Mouse (Mus musculus) heart, embryonic 12.5 days (tissue): Measurements from ENCODE around the gene Pelp1. TPM values are rescaled to one million over a fixed set of nuclear protein-coding genes. Genes with fewer than 3 reads are reported as not detected.
"Not testable (repeated sequence)": the region's sequence is repeated elsewhere in the genome, so short reads cannot be mapped to it uniquely, and the experiment has no call there.

Experiments used
- ATAC-seq: fragments of 200-750 bp; cut with Nextera tagmentation; 2 replicates; pipeline ENCODE4 v1.8.0; 2017; ENCODE audit warnings: moderate TSS enrichment, moderate library complexity; ENCODE audit not compliant: insufficient number of reproducible peaks, low FRiP score
- H3K27ac ChIP-seq: fragments of 300-500 bp; sonication (generic); 2 replicates; pipeline ENCODE4 v1.5.1; 2016; ENCODE audit warnings: mild to moderate bottlenecking, moderate library complexity; ENCODE audit not compliant: poor library complexity, severe bottlenecking
- H3K27me3 ChIP-seq: fragments of 300-500 bp; sonication (generic); replicated peaks from 2 replicates; pipeline ENCODE4 v1.6.1; 2016; ENCODE audit warnings: mild to moderate bottlenecking, moderate library complexity
- H3K36me3 ChIP-seq: fragments of 300-500 bp; sonication (generic); 2 replicates; pipeline ENCODE4 v1.6.1; 2016; ENCODE audit warnings: mild to moderate bottlenecking, moderate library complexity
- H3K4me1 ChIP-seq: fragments of 300-500 bp; sonication (generic); replicated peaks from 2 replicates; pipeline ENCODE4 v1.6.1; 2016; ENCODE audit warnings: mild to moderate bottlenecking
- H3K4me2 ChIP-seq: fragments of 300-500 bp; sonication (generic); 2 replicates; pipeline ENCODE4 v1.6.1; 2016; ENCODE audit warnings: mild to moderate bottlenecking, moderate library complexity
- H3K4me3 ChIP-seq: fragments of 300-500 bp; sonication (generic); 2 replicates; pipeline ENCODE4 v1.5.1; 2016; ENCODE audit warnings: mild to moderate bottlenecking
- H3K9ac ChIP-seq: fragments of 300-500 bp; sonication (generic); 2 replicates; pipeline ENCODE4 v1.6.1; 2016; ENCODE audit warnings: mild to moderate bottlenecking, moderate library complexity
- H3K9me3 ChIP-seq: fragments of 300-500 bp; sonication (generic); replicated peaks from 2 replicates; pipeline ENCODE4 v1.6.1; 2016; ENCODE audit warnings: mild to moderate bottlenecking, moderate library complexity
- WGBS: fragments of 180-500 bp; shearing (Covaris S2); methylation state at CpG from one replicate; pipeline ENCODE4 v1.1.7; 2016; 5-methylcytosine and 5-hydroxymethylcytosine counted together
- microRNA-seq: library from miRNA; unstranded; fragments of <30 nt; microRNA quantifications from one replicate; pipeline ENCODE4, GENCODE M21; 2017
- polyA plus RNA-seq: library from polyadenylated mRNA; unstranded; fragments of >200 nt; fragmentation: Nextera tagmentation; extraction: Ambion mirVana; gene quantifications from 2 replicates; pipeline ENCODE4 v1.2.1, GENCODE M21; 2016

The Pelp1 gene
- polyA plus RNA-seq, 1 experiment from 2014 or later, result 28.4 TPM

DNA sequence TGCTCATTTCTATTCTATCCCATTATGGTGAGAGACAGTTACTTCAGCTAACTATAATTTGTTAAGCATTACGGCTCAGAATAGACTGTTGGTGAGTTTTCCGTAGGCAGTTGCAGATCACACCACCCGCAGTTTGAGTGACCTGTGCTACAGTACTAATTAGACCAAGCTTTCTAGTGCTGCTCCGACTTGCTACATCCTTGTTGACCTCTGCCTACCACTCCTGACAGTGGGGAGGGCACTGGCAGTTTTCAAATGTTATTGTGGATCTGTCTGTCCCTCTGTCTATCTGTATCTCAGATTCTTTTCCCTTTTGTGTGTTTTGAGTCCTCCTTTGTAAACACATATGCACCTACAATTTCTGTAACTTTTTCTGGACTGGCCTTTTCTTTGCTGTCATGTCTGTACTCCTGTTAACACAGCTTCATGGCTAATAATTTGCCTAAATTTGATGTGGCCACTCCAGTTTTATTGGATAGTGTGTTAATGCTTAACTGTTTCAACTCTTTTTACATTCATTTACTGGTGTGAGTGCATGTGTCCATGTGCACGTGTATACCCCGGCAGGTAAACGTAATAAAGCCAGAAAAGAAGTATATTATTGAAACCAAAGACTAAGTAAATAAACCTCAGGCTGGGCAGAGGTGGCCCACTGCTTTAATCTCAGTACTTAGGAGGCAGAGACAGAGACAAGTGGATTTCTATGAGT, 36.8 kb downstream of the Pelp1 start:
- WGBS, result 78% methylated on average over 7 of the region's 7 CpGs

DNA sequence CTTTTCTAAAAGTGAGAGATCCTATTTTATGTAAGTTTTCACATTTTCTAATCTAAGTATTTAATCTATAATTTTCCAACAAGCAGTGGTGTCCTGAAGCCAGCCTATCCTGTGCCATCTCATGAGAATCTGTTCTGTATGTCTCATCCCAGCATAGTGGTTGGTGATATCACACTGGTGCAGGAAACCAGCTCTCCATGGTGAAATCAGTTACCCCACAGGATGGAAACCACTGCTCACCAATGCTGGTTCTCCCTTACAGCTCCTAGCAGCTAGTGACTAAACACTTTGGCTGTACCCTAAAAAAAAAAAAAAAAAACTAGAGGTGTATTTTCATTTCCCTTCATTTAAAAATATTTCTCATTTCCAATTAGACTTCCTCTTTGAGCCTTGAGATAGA, 37.4 kb downstream of the Pelp1 start:
- no peak for ATAC-seq
- Histone ChIP-seq H3K9me3 (no peaks in the 10 kb centered on the region), H3K27me3 (peaks cover 9% of the 10 kb centered on the region; the same call in 1 of the 2 replicates), H3K4me2 (no peak overlapping the region), H3K4me3 (no peak overlapping the region), H3K4me1 (no peaks in the 10 kb centered on the region), H3K9ac (no peak overlapping the region), H3K27ac (no peak overlapping the region), H3K36me3 (no peaks in the 10 kb centered on the region)

More for the DNA sequence above, 36.8 kb downstream of the Pelp1 start:
- Histone ChIP-seq H3K9ac (no peak overlapping the region), H3K4me1 (no peaks in the 10 kb centered on the region), H3K36me3 (no peaks in the 10 kb centered on the region), H3K9me3 (no peaks in the 10 kb centered on the region), H3K4me3 (no peak overlapping the region), H3K27me3 (peaks cover 9% of the 10 kb centered on the region; the same call in 1 of the 2 replicates), H3K27ac (no peak overlapping the region), H3K4me2 (no peak overlapping the region)
- no peak for ATAC-seq

DNA sequence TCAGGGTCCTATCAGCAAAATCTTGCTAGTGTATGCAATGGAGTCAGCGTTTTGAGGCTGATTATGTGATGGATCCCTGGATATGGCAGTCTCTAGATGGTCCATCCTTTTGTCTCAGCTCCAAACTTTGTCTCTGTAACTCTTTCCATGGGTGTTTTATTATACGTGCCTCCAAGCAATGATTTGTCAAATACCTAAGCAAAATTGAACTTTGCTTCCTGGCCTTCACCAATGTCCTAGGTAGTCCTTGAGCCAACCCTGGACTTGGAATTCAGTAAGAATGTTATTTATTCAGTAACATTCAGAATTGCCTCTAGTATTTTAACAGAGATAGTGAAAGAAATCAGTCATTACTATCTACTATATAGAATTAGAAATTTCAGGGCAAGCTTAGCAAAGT, 41.2 kb downstream of the Pelp1 start:
- not testable (repeated sequence) for H3K27ac ChIP-seq, H3K9ac ChIP-seq, H3K4me2 ChIP-seq, H3K4me1 ChIP-seq, H3K4me3 ChIP-seq, H3K36me3 ChIP-seq, H3K9me3 ChIP-seq, ATAC-seq, H3K27me3 ChIP-seq
- 68% methylated on average over 2 of the region's 2 CpGs for WGBS

DNA sequence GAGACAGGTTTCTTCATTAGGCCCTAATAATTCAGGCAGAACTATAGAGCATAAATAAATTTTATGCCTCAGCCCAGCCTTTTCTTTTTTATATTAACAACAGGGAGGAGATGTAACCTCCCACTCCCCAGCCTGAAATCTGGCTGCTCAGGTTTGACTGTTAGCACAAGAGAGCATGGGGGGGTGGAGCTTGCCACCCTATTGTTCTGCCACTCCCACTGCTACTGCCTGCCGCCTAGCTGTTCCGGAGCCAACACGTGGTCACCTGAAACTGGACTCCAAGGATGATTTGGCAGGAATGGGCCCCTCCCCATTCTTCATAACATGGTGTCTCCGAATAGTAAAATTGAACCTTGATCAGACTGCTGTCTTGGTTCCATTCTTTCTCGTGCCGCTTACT, 42.1 kb downstream of the Pelp1 start:
- not testable (repeated sequence) for H3K4me2 ChIP-seq, H3K4me3 ChIP-seq, ATAC-seq, H3K27me3 ChIP-seq, H3K4me1 ChIP-seq, H3K36me3 ChIP-seq, H3K9ac ChIP-seq, H3K27ac ChIP-seq
- 81% methylated on average over 6 of the region's 6 CpGs for WGBS
- H3K9me3 ChIP-seq, result peaks cover 11% of the 10 kb centered on the region

DNA sequence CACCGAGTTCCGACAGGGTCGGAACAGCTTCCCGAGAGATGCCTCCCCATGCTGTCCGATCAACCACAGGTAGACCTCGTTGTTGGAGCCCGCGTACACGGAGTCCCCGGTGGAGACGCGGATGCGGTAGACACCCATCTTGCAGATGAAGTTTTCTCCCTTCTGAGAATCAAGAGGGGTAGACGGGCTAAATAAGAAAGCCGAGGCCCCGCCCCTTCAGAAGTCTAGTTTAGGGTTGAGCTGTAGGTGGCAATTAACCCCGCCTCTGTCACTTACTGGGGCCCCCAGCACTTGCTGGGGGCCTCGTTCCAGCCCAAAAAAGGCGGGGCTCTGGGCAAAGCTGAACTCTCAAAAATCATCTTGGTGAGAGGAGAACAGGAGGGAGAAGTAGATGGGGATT, 58.0 kb downstream of the Pelp1 start, which contains the start of gene Alox15:
Alox15 (minus strand) TSS at position 164 of the 400 bp plus-strand sequence.
- 2% methylated on average over 19 of the region's 19 CpGs for WGBS
- no peak for ATAC-seq
- Histone ChIP-seq H3K9me3 (no peaks in the 10 kb centered on the region; the same call in 1 of the 2 replicates), H3K4me1 (peaks cover 10% of the 10 kb centered on the region), H3K36me3 (no peaks in the 10 kb centered on the region), H3K27ac (no peak within 1 kb of the TSS), H3K4me3 (peak within 1 kb of the TSS; percentile 42), H3K27me3 (peaks cover 76% of the 10 kb centered on the region), H3K9ac (peak within 1 kb of the TSS; percentile 56), H3K4me2 (peak within 1 kb of the TSS; percentile 81)

DNA sequence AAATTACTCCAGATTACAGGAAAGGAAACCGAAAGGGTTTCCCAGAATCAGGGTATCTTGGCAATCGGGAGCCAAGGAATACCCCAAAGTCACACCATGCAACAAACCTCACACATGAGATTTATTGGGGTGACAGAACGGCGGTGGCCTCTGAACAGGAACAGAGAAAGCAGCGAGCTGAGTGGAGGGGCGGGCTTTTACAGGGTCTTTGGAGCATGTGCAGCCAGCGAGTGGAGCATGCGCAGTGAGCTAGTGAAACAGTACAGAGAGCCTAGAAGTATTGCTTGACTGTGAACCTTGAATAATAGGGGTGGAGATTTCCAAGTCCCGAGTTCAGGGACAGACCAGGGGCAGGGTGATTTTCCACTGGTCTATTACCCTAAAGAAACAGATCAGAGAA, 61.2 kb downstream of the Pelp1 start:
- WGBS, result 82% methylated on average over 9 of the region's 9 CpGs
- no peak overlapping the region for H3K4me2 ChIP-seq
- H3K36me3 ChIP-seq, result no peaks in the 10 kb centered on the region
- H3K9ac ChIP-seq, result no peak overlapping the region
- H3K4me1 ChIP-seq, result peaks cover 10% of the 10 kb centered on the region
- no peak overlapping the region for H3K27ac ChIP-seq
- no peak for ATAC-seq
- H3K27me3 ChIP-seq, result peaks cover 76% of the 10 kb centered on the region
- no peaks in the 10 kb centered on the region for H3K9me3 ChIP-seq
- H3K4me3 ChIP-seq, result no peak overlapping the region

DNA sequence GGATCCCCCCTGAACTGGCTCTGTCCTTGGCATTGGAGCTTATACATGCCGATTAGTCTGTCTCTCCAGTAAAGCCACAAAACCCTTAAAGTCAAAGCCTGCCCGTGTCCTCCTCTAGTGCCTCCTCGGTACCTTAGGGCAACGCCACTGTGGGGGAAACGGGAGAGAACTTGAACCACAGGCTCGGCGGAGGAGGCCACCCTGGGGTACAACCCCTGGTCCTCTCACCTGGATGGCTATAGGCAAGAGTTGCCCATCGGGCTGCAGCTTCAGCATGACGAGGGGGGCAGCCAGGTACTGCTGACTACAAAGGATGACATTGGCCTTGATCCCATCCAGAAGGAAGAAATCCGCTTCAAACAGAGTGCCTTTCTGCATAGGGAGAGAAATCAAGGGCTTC, 62.0 kb downstream of the Pelp1 start:
- Histone ChIP-seq H3K4me3 (no peak overlapping the region), H3K4me1 (peaks cover 10% of the 10 kb centered on the region), H3K9ac (no peak overlapping the region), H3K36me3 (no peaks in the 10 kb centered on the region), H3K4me2 (no peak overlapping the region), H3K27ac (no peak overlapping the region), H3K27me3 (peaks cover 68% of the 10 kb centered on the region), H3K9me3 (no peaks in the 10 kb centered on the region)
- whole genome bisulfite sequencing, result 78% methylated on average over 10 of the region's 10 CpGs
- no peak for ATAC-seq

DNA sequence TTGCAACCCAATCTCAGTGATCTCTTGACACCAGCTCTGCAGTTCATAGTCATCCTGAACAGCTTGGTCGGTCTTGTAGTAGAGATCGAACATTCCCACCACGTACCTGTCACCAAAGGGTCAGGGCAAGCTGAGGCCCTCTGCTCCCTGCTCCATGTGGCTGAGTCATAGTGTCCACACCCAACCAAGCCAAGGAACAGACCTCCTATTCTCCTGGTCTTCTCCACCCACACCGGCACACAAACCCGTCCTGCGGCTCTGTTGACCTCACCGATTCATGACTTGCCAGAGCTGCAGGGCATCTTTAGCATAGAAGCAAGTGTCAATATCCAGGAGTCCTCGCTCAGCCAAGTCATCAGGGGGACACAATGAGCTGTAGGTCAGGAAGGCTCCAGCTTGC, 64.3 kb downstream of the Pelp1 start:
- Histone ChIP-seq H3K9me3 (no peaks in the 10 kb centered on the region), H3K36me3 (no peaks in the 10 kb centered on the region), H3K9ac (no peak overlapping the region), H3K27ac (no peak overlapping the region), H3K4me2 (no peak overlapping the region), H3K4me3 (no peak overlapping the region), H3K27me3 (peaks cover 45% of the 10 kb centered on the region), H3K4me1 (no peaks in the 10 kb centered on the region)
- ATAC-seq, result no peak
- WGBS, result 86% methylated on average over 8 of the region's 8 CpGs

DNA sequence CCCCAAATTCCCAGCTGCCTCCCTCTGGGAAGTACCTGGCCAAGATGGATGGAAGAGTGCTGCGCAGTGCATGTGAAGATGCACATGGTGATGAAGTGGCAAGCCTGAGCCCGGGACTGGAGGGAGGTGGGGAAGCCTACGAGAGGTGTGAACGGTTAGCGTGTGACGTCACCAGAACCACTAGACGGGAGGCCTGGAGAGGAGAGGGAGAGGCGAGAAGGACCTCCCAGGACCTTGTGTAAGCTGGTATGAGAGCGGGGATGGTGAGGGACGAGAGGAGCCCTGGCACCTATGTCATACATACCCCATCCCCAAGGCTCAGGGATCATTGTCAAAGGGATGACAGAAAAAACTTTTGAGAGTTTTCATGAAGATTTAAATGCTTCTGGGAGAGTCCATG, 64.8 kb downstream of the Pelp1 start:
- H3K27ac ChIP-seq, result no peak overlapping the region
- peaks cover 40% of the 10 kb centered on the region for H3K27me3 ChIP-seq
- ATAC-seq, result no peak
- H3K9ac ChIP-seq, result no peak overlapping the region
- H3K4me2 ChIP-seq, result no peak overlapping the region
- no peaks in the 10 kb centered on the region for H3K36me3 ChIP-seq
- 65% methylated on average over 10 of the region's 10 CpGs for WGBS
- H3K4me3 ChIP-seq, result no peak overlapping the region
- no peaks in the 10 kb centered on the region for H3K9me3 ChIP-seq
- no peaks in the 10 kb centered on the region for H3K4me1 ChIP-seq

Small RNA genes within 50 kb of the gene (microRNA-seq; reads per million reads assigned to microRNA genes)
- not detected for gene Mir7115

Other genes starting within 250 kb of the Pelp1 start
- 0.41 and 1.1 TPM in 2 replicates for gene Slc16a11, start 197.3 kb downstream of the Pelp1 start, polyA plus RNA-seq
- gene Slc16a13, start 189.0 kb downstream of the Pelp1 start, polyA plus RNA-seq, result 7.7 and 9.1 TPM in 2 replicates
- 17.6 and 19.6 TPM in 2 replicates for gene Bcl6b, start 180.2 kb downstream of the Pelp1 start, polyA plus RNA-seq
- gene 0610010K14Rik, start 172.1 kb downstream of the Pelp1 start, polyA plus RNA-seq, result 125 and 126 TPM in 2 replicates
- gene Gm21988, start 170.2 kb downstream of the Pelp1 start, polyA plus RNA-seq, result 9.0 and 9.5 TPM in 2 replicates
- 204 and 207 TPM in 2 replicates for gene Rnasek, start 170.2 kb downstream of the Pelp1 start, polyA plus RNA-seq
- 3.8 and 7.8 TPM in 2 replicates for gene Alox12, start 154.7 kb downstream of the Pelp1 start, polyA plus RNA-seq
- gene Alox12e, start 87.4 kb downstream of the Pelp1 start, polyA plus RNA-seq, result not detected in 2 replicates
- 0.06 TPM in 1 of 2 replicates, not detected in the other for gene Alox15, start 58.0 kb downstream of the Pelp1 start, polyA plus RNA-seq
- 13.5 TPM in 2 replicates for gene Arrb2, start 22.6 kb upstream of the Pelp1 start, polyA plus RNA-seq
- gene Med11, start 41.9 kb upstream of the Pelp1 start, polyA plus RNA-seq, result 22.6 and 24.0 TPM in 2 replicates
- 1.9 and 2.9 TPM in 2 replicates for gene Zmynd15, start 49.4 kb upstream of the Pelp1 start, polyA plus RNA-seq
- 6.1 and 8.6 TPM in 2 replicates for gene Cxcl16, start 50.0 kb upstream of the Pelp1 start, polyA plus RNA-seq
- gene Tm4sf5, start 95.2 kb upstream of the Pelp1 start, polyA plus RNA-seq, result 9.7 and 11.3 TPM in 2 replicates
- gene Vmo1, start 104.6 kb upstream of the Pelp1 start, polyA plus RNA-seq, result 0.30 and 0.54 TPM in 2 replicates
- gene Gltpd2, start 109.2 kb upstream of the Pelp1 start, polyA plus RNA-seq, result 0.23 and 0.65 TPM in 2 replicates
- 575 and 577 TPM in 2 replicates for gene Psmb6, start 115.3 kb upstream of the Pelp1 start, polyA plus RNA-seq
- gene Gm40193, start 122.9 kb upstream of the Pelp1 start, polyA plus RNA-seq, result not detected in 2 replicates
- gene Pld2, start 130.0 kb upstream of the Pelp1 start, polyA plus RNA-seq, result 12.6 TPM in 2 replicates
- 13.7 and 14.8 TPM in 2 replicates for gene Mink1, start 152.8 kb upstream of the Pelp1 start, polyA plus RNA-seq
- gene 4930544D05Rik, start 205.8 kb upstream of the Pelp1 start, polyA plus RNA-seq, result not detected in 2 replicates
- 0.37 TPM in 1 of 2 replicates, not detected in the other for gene Chrne, start 209.2 kb upstream of the Pelp1 start, polyA plus RNA-seq
- 1.4 and 2.2 TPM in 2 replicates for gene Gp1ba, start 229.1 kb upstream of the Pelp1 start, polyA plus RNA-seq
- 67.4 and 70.1 TPM in 2 replicates for gene Rnf167, start 237.2 kb upstream of the Pelp1 start, polyA plus RNA-seq
- gene Slc25a11, start 237.4 kb upstream of the Pelp1 start, polyA plus RNA-seq, result 227 and 229 TPM in 2 replicates
- gene Pfn1, start 244.6 kb upstream of the Pelp1 start, polyA plus RNA-seq, result 1,661 and 1,678 TPM in 2 replicates
- gene Eno3, start 247.2 kb upstream of the Pelp1 start, polyA plus RNA-seq, result 238 and 239 TPM in 2 replicates